Mouse (Mus musculus) small intestine, adult 2 months (tissue): ENCODE measurements around the gene E2f3.

Experiments used
- CTCF ChIP-seq: fragments of 200-500 bp; IDR thresholded peaks from 2 replicates; pipeline ENCODE4 v1.5.1; 2012; ENCODE audit warnings: low read depth, mild to moderate bottlenecking, control low read depth, inconsistent platforms, low read length, moderate library complexity, mixed read lengths; ENCODE audit not compliant: insufficient replicate concordance, insufficient read length; ENCODE audit errors: extremely low read depth
- POLR2A ChIP-seq: fragments of 200-500 bp; IDR thresholded peaks from 2 replicates; pipeline ENCODE4 v1.6.1; 2012; ENCODE audit warnings: low read depth, mild to moderate bottlenecking, control low read depth, inconsistent platforms, low read length, moderate library complexity

- TF ChIP-seq POLR2A (no peak), CTCF (no peak)
Observed at GRCm38 (mm10) chr13:29901641-29902040, 84.2 kb downstream of the E2f3 start.
